Mouse (Mus musculus): ENCODE measurements around the gene Hs3st1. TPM values are rescaled to one million over a fixed set of nuclear protein-coding genes. Genes with fewer than 3 reads are reported as not detected.

Hs3st1 gene
- polyA plus RNA-seq, 1 experiment from 2014 or later: 0.71 TPM

- H3K4me3 ChIP-seq (replicated peaks): no peak overlapping the region
- 0 out of 2 replicates have a peak, but pooled peaks cover 3% of the 10 kb centered on the region for H3K4me1 ChIP-seq (replicated peaks)
- H3K9me3 ChIP-seq (replicated peaks): no peaks in the 10 kb centered on the region
- no peaks in the 10 kb centered on the region for H3K36me3 ChIP-seq (replicated peaks)
- no peak for ATAC-seq (ENCODE audit: insufficient read depth)
- H3K9ac ChIP-seq: no peak overlapping the region
- 43% methylated on average over 10 of the region's 10 CpGs for WGBS (ENCODE audit: insufficient replicate concordance)
- H3K4me2 ChIP-seq: no peak overlapping the region
- no peak overlapping the region for H3K27ac ChIP-seq (replicated peaks)
- H3K27me3 ChIP-seq: peaks cover 28% of the 10 kb centered on the region
Measured at GRCm38 (mm10) chr5:39639438-39640177, 115.7 kb downstream of the Hs3st1 start.

GRCm38 (mm10) chr5:39638926-39639325, 116.3 kb downstream of the Hs3st1 start:
- H3K4me2 ChIP-seq: no peak overlapping the region
- no peaks in the 10 kb centered on the region for H3K36me3 ChIP-seq (replicated peaks)
- 52% methylated on average over 5 of the region's 5 CpGs for WGBS (ENCODE audit: insufficient replicate concordance)
- H3K9me3 ChIP-seq (replicated peaks): no peaks in the 10 kb centered on the region
- no peak overlapping the region for H3K9ac ChIP-seq
- H3K4me1 ChIP-seq (replicated peaks): no peaks in the 10 kb centered on the region
- H3K27me3 ChIP-seq: peaks cover 21% of the 10 kb centered on the region
- ATAC-seq (ENCODE audit: insufficient read depth): no peak
- H3K27ac ChIP-seq (replicated peaks): no peak overlapping the region
- no peak overlapping the region for H3K4me3 ChIP-seq (replicated peaks)

- Histone ChIP-seq H3K4me1 (replicated peaks) (no peaks in the 10 kb centered on the region), H3K4me3 (replicated peaks) (no peak overlapping the region), H3K9me3 (replicated peaks) (no peaks in the 10 kb centered on the region), H3K36me3 (replicated peaks) (no peaks in the 10 kb centered on the region), H3K27ac (replicated peaks) (no peak overlapping the region), H3K4me2 (no peak overlapping the region), H3K9ac (no peak overlapping the region), H3K27me3 (peaks cover 11% of the 10 kb centered on the region)
- WGBS (ENCODE audit: insufficient replicate concordance): 28% methylated on average over 6 of the region's 6 CpGs
- no peak for ATAC-seq (ENCODE audit: insufficient read depth)
Measured at GRCm38 (mm10) chr5:39637874-39638273, 117.4 kb downstream of the Hs3st1 start.

GRCm38 (mm10) chr5:39636090-39636489, 119.2 kb downstream of the Hs3st1 start:
- Histone ChIP-seq H3K4me1 (replicated peaks) (no peaks in the 10 kb centered on the region), H3K27ac (replicated peaks) (no peak overlapping the region), H3K4me2 (no peak overlapping the region), H3K9me3 (replicated peaks) (no peaks in the 10 kb centered on the region), H3K36me3 (replicated peaks) (no peaks in the 10 kb centered on the region), H3K27me3 (no peaks in the 10 kb centered on the region), H3K4me3 (replicated peaks) (no peak overlapping the region), H3K9ac (no peak overlapping the region)
- ATAC-seq (ENCODE audit: insufficient read depth): no peak
- 48% methylated on average over 3 of the region's 3 CpGs for WGBS (ENCODE audit: insufficient replicate concordance)

GRCm38 (mm10) chr5:39634300-39635047, 120.8 kb downstream of the Hs3st1 start:
- Histone ChIP-seq H3K36me3 (replicated peaks) (no peaks in the 10 kb centered on the region), H3K4me2 (no peak overlapping the region)
- 70% methylated on average over 8 of the region's 8 CpGs for WGBS (ENCODE audit: insufficient replicate concordance)

GRCm38 (mm10) chr5:39633206-39633605, 122.1 kb downstream of the Hs3st1 start:
- no peaks in the 10 kb centered on the region for H3K4me1 ChIP-seq (replicated peaks)
- H3K4me2 ChIP-seq: no peak overlapping the region
- no peak overlapping the region for H3K9ac ChIP-seq
- H3K4me3 ChIP-seq (replicated peaks): no peak overlapping the region
- no peak for ATAC-seq (ENCODE audit: insufficient read depth)
- H3K9me3 ChIP-seq (replicated peaks): no peaks in the 10 kb centered on the region
- 17% methylated on average over 1 of the region's 1 CpGs for WGBS (ENCODE audit: insufficient replicate concordance)
- no peaks in the 10 kb centered on the region for H3K36me3 ChIP-seq (replicated peaks)
- H3K27me3 ChIP-seq: no peaks in the 10 kb centered on the region
- no peak overlapping the region for H3K27ac ChIP-seq (replicated peaks)

More at GRCm38 (mm10) chr5:39634300-39635047, 120.8 kb downstream of the Hs3st1 start:
- Histone ChIP-seq H3K4me1 (replicated peaks) (no peaks in the 10 kb centered on the region), H3K9ac (no peak overlapping the region), H3K27me3 (no peaks in the 10 kb centered on the region), H3K27ac (replicated peaks) (no peak overlapping the region), H3K4me3 (replicated peaks) (no peak overlapping the region), H3K9me3 (replicated peaks) (no peaks in the 10 kb centered on the region)
- no peak for ATAC-seq (ENCODE audit: insufficient read depth)

GRCm38 (mm10) chr5:39630841-39631240, 124.4 kb downstream of the Hs3st1 start:
- 56% methylated on average over 5 of the region's 5 CpGs for WGBS (ENCODE audit: insufficient replicate concordance)
- Histone ChIP-seq H3K4me2 (no peak overlapping the region), H3K27ac (replicated peaks) (no peak overlapping the region), H3K27me3 (no peaks in the 10 kb centered on the region), H3K9me3 (replicated peaks) (no peaks in the 10 kb centered on the region), H3K4me3 (replicated peaks) (no peak overlapping the region), H3K4me1 (replicated peaks) (no peaks in the 10 kb centered on the region), H3K36me3 (replicated peaks) (no peaks in the 10 kb centered on the region), H3K9ac (no peak overlapping the region)
- ATAC-seq (ENCODE audit: insufficient read depth): no peak

- no peak for ATAC-seq (ENCODE audit: insufficient read depth)
- WGBS (ENCODE audit: insufficient replicate concordance): 65% methylated on average over 8 of the region's 8 CpGs
- Histone ChIP-seq H3K4me2 (no peak overlapping the region), H3K36me3 (replicated peaks) (no peaks in the 10 kb centered on the region), H3K4me3 (replicated peaks) (no peak overlapping the region), H3K9me3 (replicated peaks) (no peaks in the 10 kb centered on the region), H3K9ac (no peak overlapping the region), H3K27me3 (no peaks in the 10 kb centered on the region), H3K27ac (replicated peaks) (no peak overlapping the region), H3K4me1 (replicated peaks) (no peaks in the 10 kb centered on the region)
Measured at GRCm38 (mm10) chr5:39625037-39625473, 130.2 kb downstream of the Hs3st1 start.

GRCm38 (mm10) chr5:39624218-39624590, 131.1 kb downstream of the Hs3st1 start:
- H3K4me1 ChIP-seq (replicated peaks): no peaks in the 10 kb centered on the region
- ATAC-seq (ENCODE audit: insufficient read depth): no peak
- no peak overlapping the region for H3K4me2 ChIP-seq
- H3K27ac ChIP-seq (replicated peaks): no peak overlapping the region
- no peak overlapping the region for H3K4me3 ChIP-seq (replicated peaks)
- H3K27me3 ChIP-seq: no peaks in the 10 kb centered on the region
- WGBS (ENCODE audit: insufficient replicate concordance): 69% methylated on average over 4 of the region's 4 CpGs
- H3K9me3 ChIP-seq (replicated peaks): no peaks in the 10 kb centered on the region
- no peaks in the 10 kb centered on the region for H3K36me3 ChIP-seq (replicated peaks)
- H3K9ac ChIP-seq: no peak overlapping the region

- H3K36me3 ChIP-seq (replicated peaks): no peaks in the 10 kb centered on the region
- no peaks in the 10 kb centered on the region for H3K4me1 ChIP-seq (replicated peaks)
- no peak for ATAC-seq (ENCODE audit: insufficient read depth)
- no peak overlapping the region for H3K4me3 ChIP-seq (replicated peaks)
- no peaks in the 10 kb centered on the region for H3K27me3 ChIP-seq
- no peak overlapping the region for H3K4me2 ChIP-seq
- H3K9me3 ChIP-seq (replicated peaks): no peaks in the 10 kb centered on the region
- H3K27ac ChIP-seq (replicated peaks): no peak overlapping the region
- no peak overlapping the region for H3K9ac ChIP-seq
- 58% methylated on average over 13 of the region's 13 CpGs for WGBS (ENCODE audit: insufficient replicate concordance)
Measured at GRCm38 (mm10) chr5:39623304-39624217, 131.7 kb downstream of the Hs3st1 start.

All from liver, embryonic 15.5 days (tissue).